Mouse (Mus musculus) CH12.LX (cell line): ENCODE results near the gene Dnal4. TPM values are rescaled to one million over a fixed set of nuclear protein-coding genes. Genes with fewer than 3 reads are reported as not detected.

Experiments
- DNase-seq: peaks from one replicate; pipeline ENCODE4 v3.0.0-alpha.2; 2013; ENCODE audit errors: extremely low read depth
- H3K27ac ChIP-seq: 2 replicates; pipeline ENCODE4 v1.5.1; 2012; ENCODE audit warnings: low read depth, mild to moderate bottlenecking, control low read depth, moderate library complexity; ENCODE audit not compliant: insufficient read depth
- H3K27me3 ChIP-seq: replicated peaks from 2 replicates; pipeline ENCODE3; 2012; ENCODE audit warnings: inconsistent platforms
- H3K36me3 ChIP-seq, 2 experiments: replicated peaks in 1 of 2; 2 replicates each; pipeline versions ENCODE3 to v1.6.1; 2012; ENCODE audit warnings: inconsistent platforms in 1 of 2, low read length in 1 of 2, mild to moderate bottlenecking in 1 of 2, mixed read lengths in 1 of 2, moderate library complexity in 1 of 2; ENCODE audit not compliant: control insufficient read depth in 1 of 2, insufficient read depth in 1 of 2
- H3K4me1 ChIP-seq, 2 experiments: 2 replicates each; pipeline ENCODE4 v1.6.1; 2012; ENCODE audit warnings: inconsistent platforms in 1 of 2, moderate library complexity in 1 of 2; ENCODE audit not compliant: insufficient read depth in 2 of 2, control insufficient read depth in 1 of 2
- H3K4me2 ChIP-seq: 2 replicates; pipeline ENCODE4 v1.6.1; 2012; ENCODE audit warnings: low read depth, mild to moderate bottlenecking, control low read depth; ENCODE audit not compliant: poor library complexity, insufficient read depth, severe bottlenecking
- H3K4me3 ChIP-seq, 3 experiments: fragments of 150-350 bp in 1 of 3; sonication (generic) in 1 of 3; replicated peaks in 1 of 3; 2 replicates each; pipeline versions ENCODE3 to v1.5.1; 2011 to 2012; ENCODE audit warnings: low read depth in 2 of 3, low read length in 2 of 3, mild to moderate bottlenecking in 2 of 3, moderate library complexity in 2 of 3, control low read depth in 1 of 3, improper control_type of control experiment in 1 of 3, inconsistent platforms in 1 of 3, mixed read lengths in 1 of 3; ENCODE audit not compliant: poor library complexity in 1 of 3
- H3K79me2 ChIP-seq: replicated peaks from 2 replicates; pipeline ENCODE4 v1.6.1; 2012; ENCODE audit warnings: mild to moderate bottlenecking, moderate library complexity; ENCODE audit not compliant: control insufficient read depth, poor library complexity, insufficient read depth, severe bottlenecking; ENCODE audit errors: extremely low read depth
- H3K9ac ChIP-seq: 2 replicates; pipeline ENCODE4 v1.6.1; 2012; ENCODE audit warnings: low read depth, mild to moderate bottlenecking, control low read depth, moderate library complexity; ENCODE audit not compliant: insufficient read depth
- H3K9me3 ChIP-seq: replicated peaks from 2 replicates; pipeline ENCODE3; 2012; ENCODE audit warnings: low read length, inconsistent platforms, mixed read lengths
- BHLHE40 ChIP-seq: IDR thresholded peaks from 2 replicates; pipeline ENCODE4 v1.6.1; 2011; ENCODE audit warnings: mild to moderate bottlenecking, low read depth, low read length, improper control_type of control experiment
- CTCF ChIP-seq, 2 experiments: IDR thresholded peaks in 1 of 2; conservative IDR thresholded peaks in 1 of 2; 2 replicates each; pipeline ENCODE4 v1.5.1; 2011 to 2012; ENCODE audit warnings: low read depth in 2 of 2, low read length in 2 of 2, improper control_type of control experiment in 1 of 2, inconsistent platforms in 1 of 2, mild to moderate bottlenecking in 1 of 2, moderate library complexity in 1 of 2
- E2F4 ChIP-seq: IDR thresholded peaks from 2 replicates; pipeline ENCODE4 v1.6.1; 2011; ENCODE audit warnings: low read depth, low read length, improper control_type of control experiment; ENCODE audit not compliant: insufficient replicate concordance
- GABPA ChIP-seq: IDR thresholded peaks from 2 replicates; pipeline ENCODE4 v1.6.1; 2012; ENCODE audit warnings: low read depth, low read length, improper control_type of control experiment, inconsistent platforms; ENCODE audit not compliant: insufficient replicate concordance
- KAT2A ChIP-seq: IDR thresholded peaks from 2 replicates; pipeline ENCODE4 v1.6.1; 2012; ENCODE audit warnings: low read length, improper control_type of control experiment, inconsistent platforms; ENCODE audit not compliant: insufficient replicate concordance
- MAFK ChIP-seq: IDR thresholded peaks from 2 replicates; pipeline ENCODE4 v1.6.1; 2011; ENCODE audit warnings: low read length, improper control_type of control experiment; ENCODE audit not compliant: insufficient replicate concordance
- MAX ChIP-seq: IDR thresholded peaks from 2 replicates; pipeline ENCODE4 v1.6.1; 2011; ENCODE audit warnings: low read length, improper control_type of control experiment
- MEF2A ChIP-seq: IDR thresholded peaks from 2 replicates; pipeline ENCODE4 v1.6.1; 2014; ENCODE audit warnings: low read depth, mild to moderate bottlenecking, inconsistent platforms, low read length, improper control_type of control experiment, borderline replicate concordance
- MXI1 ChIP-seq: IDR thresholded peaks from 2 replicates; pipeline ENCODE4 v1.6.1; 2011; ENCODE audit warnings: mild to moderate bottlenecking, low read depth, low read length, improper control_type of control experiment
- MYC ChIP-seq: IDR thresholded peaks from 2 replicates; pipeline ENCODE4 v1.6.1; 2011; ENCODE audit warnings: low read depth, mild to moderate bottlenecking, improper control_type of control experiment, low read length
- PAX5 ChIP-seq: IDR thresholded peaks from 2 replicates; pipeline ENCODE4 v1.6.1; 2012; ENCODE audit warnings: low read length, inconsistent platforms, mixed read lengths
- POLR2A ChIP-seq: IDR thresholded peaks from 2 replicates; pipeline ENCODE4 v1.6.1; 2011; ENCODE audit warnings: low read depth, mild to moderate bottlenecking, improper control_type of control experiment, low read length
- RCOR1 ChIP-seq: conservative IDR thresholded peaks from 2 replicates; pipeline ENCODE4 v1.6.1; 2012; ENCODE audit warnings: low read depth, mild to moderate bottlenecking, inconsistent platforms, low read length, improper control_type of control experiment
- TCF12 ChIP-seq: IDR thresholded peaks from 2 replicates; pipeline ENCODE4 v1.6.1; 2014; ENCODE audit warnings: low read depth, mild to moderate bottlenecking, inconsistent platforms, low read length, improper control_type of control experiment
- USF2 ChIP-seq: conservative IDR thresholded peaks from 2 replicates; pipeline ENCODE4 v1.6.1; 2011; ENCODE audit warnings: low read depth, low read length, improper control_type of control experiment
- ZNF384 ChIP-seq: IDR thresholded peaks from 2 replicates; pipeline ENCODE4 v1.6.1; 2012; ENCODE audit warnings: low read depth, low read length, improper control_type of control experiment, inconsistent platforms
- dilution Hi-C: fragments of 300-500 bp; cut with MboI; formaldehyde crosslinking; loops from 2 replicates; pipeline ENCODE4 v1.14.3; 2020; ENCODE audit warnings: low sequenced_read_pairs; ENCODE audit not compliant: extremely low pct_unique_long_range_greater_than_20kb, extremely low pct_ligation_motif_present
- in situ Hi-C: fragments of 300-500 bp; cut with MboI; formaldehyde crosslinking; loops from 3 replicates; pipeline ENCODE4 v1.14.3; 2019; ENCODE audit warnings: low sequenced_read_pairs, low pct_ligation_motif_present, low pct_unique_long_range_greater_than_20kb, mixed read lengths
- polyA plus RNA-seq: library from polyadenylated mRNA; unstranded; fragments of >175 nt; gene quantifications from 2 replicates; pipeline ENCODE4 v1.2.1, GENCODE M21; 2012; ENCODE audit warnings: low read depth; ENCODE audit not compliant: insufficient read length
- total RNA-seq, 2 experiments: library from RNA; depleted of rRNA; stranded (reverse); fragments of 300-350 nt in 1 of 2; fragments of >200 nt in 1 of 2; gene quantifications; 2 replicates each; pipeline ENCODE4 v1.2.3; 2012 to 2014

Gene Dnal4
- total and polyA plus RNA-seq, 3 experiments = 11.7 to 20.9 (median 18.5) TPM

DNA sequence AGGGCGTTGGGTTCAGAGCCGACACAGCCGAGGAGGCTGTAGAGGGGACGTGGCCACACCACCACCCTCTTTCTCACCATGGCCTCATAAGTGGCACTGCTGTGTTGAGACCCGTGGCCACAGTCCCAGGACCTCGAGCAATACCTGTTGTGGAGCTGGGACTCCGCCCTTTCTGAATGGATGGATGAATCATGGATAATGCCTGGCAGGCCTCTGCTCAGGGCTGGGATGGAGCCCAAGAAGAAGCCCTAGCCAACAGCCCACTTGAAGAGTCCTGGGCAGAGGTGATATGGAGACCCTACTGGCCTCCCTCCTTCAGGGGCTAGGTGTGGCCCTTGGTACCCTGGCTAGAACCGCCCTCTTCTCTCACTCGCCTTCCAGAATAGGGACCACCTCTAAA, 14.6 kb downstream of the Dnal4 start:
- peaks cover 0 to 6% of the 10 kb centered on the region in 2 experiments; a peak in 3 of 4 replicates for H3K4me1 ChIP-seq
- no peak for TF ChIP-seq RCOR1
- no peak for TF ChIP-seq MAFK
- no peak for TF ChIP-seq GABPA
- TF ChIP-seq POLR2A = no peak
- no peak for TF ChIP-seq CTCF (conservative IDR thresholded peaks at IDR 0.05 in 1 of 2, IDR thresholded peaks at IDR 0.05 in 1 of 2; ENCODE audit: low read depth in 2 of 2, low read length in 2 of 2)
- TF ChIP-seq PAX5 = no peak
- TF ChIP-seq BHLHE40 = no peak
- TF ChIP-seq MXI1 = no peak

DNA sequence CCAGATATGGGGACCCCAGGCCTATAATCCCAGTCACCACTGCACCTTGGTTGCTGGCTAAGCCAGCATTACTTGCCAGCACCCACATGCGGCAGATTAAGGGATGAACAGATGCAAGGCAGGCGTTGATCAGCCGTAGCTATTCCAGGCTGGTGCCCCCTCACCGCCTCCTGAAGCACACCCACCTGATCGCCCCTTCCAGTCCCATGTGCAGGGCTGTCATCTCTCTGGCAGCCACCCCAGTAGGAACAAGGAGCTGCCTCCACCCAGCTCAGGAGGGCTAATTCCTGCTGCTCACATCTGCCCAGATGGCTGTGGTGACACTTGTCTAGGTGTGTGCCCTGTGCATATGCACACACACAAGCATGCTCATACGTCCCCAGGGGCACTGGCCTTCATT, 16.7 kb downstream of the Dnal4 start:
- Histone ChIP-seq H3K9me3 (no peaks in the 10 kb centered on the region), H3K27ac (no peak overlapping the region), H3K9ac (no peak overlapping the region), H3K4me3 (no peak overlapping the region), H3K79me2 (no peaks in the 10 kb centered on the region), H3K36me3 (peaks cover 7 to 51% of the 10 kb centered on the region in 2 experiments), H3K4me2 (no peak overlapping the region), H3K4me1 (peaks cover 0 to 13% of the 10 kb centered on the region in 2 experiments; a peak in 2 of 4 replicates), H3K27me3 (no peaks in the 10 kb centered on the region)
- TF ChIP-seq MEF2A (no peak), KAT2A (no peak), TCF12 (no peak), MYC (no peak)
- no peak for DNase-seq
- in situ Hi-C loops (no loop called here), dilution Hi-C loops (no loop called here)

More for the DNA sequence above, 14.6 kb downstream of the Dnal4 start:
- no peaks in the 10 kb centered on the region for H3K79me2 ChIP-seq
- no peak overlapping the region for H3K4me2 ChIP-seq
- no peak for DNase-seq
- dilution Hi-C loops = no loop called here
- in situ Hi-C loops = no loop called here
- H3K9me3 ChIP-seq = no peaks in the 10 kb centered on the region
- H3K36me3 ChIP-seq = peaks cover 7 to 52% of the 10 kb centered on the region in 2 experiments
- H3K27me3 ChIP-seq = no peaks in the 10 kb centered on the region
- no peak overlapping the region for H3K9ac ChIP-seq
- H3K4me3 ChIP-seq = no peak overlapping the region
- no peak overlapping the region for H3K27ac ChIP-seq

DNA sequence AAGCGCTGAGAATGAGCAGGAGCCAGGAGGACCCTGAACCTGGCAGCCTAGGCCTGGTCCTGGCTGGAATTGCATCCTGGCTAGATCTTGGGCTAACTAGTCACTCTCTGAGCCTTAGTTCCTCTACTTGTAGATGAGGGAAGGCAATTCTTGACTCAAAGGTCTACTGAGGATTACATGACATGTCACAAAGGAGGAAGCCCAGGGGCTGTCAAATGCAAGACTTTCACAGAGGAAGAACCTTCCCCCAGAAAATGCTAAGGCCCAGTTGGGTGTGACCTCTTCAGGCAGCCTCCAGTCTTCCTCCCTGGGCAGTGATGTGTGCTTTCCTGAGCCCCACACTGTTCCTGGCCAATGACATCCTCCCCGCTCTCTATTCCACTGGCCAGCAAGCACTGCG, 20.5 kb downstream of the Dnal4 start:
- Histone ChIP-seq H3K4me3 (no peak overlapping the region), H3K79me2 (no peaks in the 10 kb centered on the region), H3K9ac (no peak overlapping the region), H3K27me3 (no peaks in the 10 kb centered on the region), H3K4me1 (peaks cover 0 to 24% of the 10 kb centered on the region in 2 experiments; a peak in 2 of 4 replicates), H3K27ac (no peak overlapping the region), H3K4me2 (no peak overlapping the region), H3K9me3 (no peaks in the 10 kb centered on the region), H3K36me3 (peaks cover 4 to 31% of the 10 kb centered on the region in 2 experiments)
- dilution Hi-C loops = no loop called here
- in situ Hi-C loops = no loop called here
- TF ChIP-seq USF2 (no peak), E2F4 (no peak), MYC (no peak), MAX (no peak), KAT2A (no peak), ZNF384 (no peak)
- DNase-seq = no peak
